Mouse (Mus musculus) thymus, adult 2 months (tissue): ENCODE measurements around the gene Gm5622. TPM values are rescaled to one million over a fixed set of nuclear protein-coding genes. Genes with fewer than 3 reads are reported as not detected.
"Not testable (repeated sequence)": the region's sequence is repeated elsewhere in the genome, so short reads cannot be mapped to it uniquely, and the experiment has no call there.

ENCODE experiments used
- DNase-seq: peaks from one replicate; pipeline ENCODE4 v3.0.0; 2021
- H3K27ac ChIP-seq: fragments of 200-500 bp; 2 replicates; pipeline ENCODE4 v1.5.1; 2012; ENCODE audit warnings: low read length, control low read depth; ENCODE audit not compliant: control insufficient read depth, insufficient read depth
- H3K27me3 ChIP-seq: fragments of 200-500 bp; 2 replicates; pipeline ENCODE4 v1.6.1; 2012; ENCODE audit warnings: mild to moderate bottlenecking, low read length, moderate library complexity, mixed read lengths; ENCODE audit not compliant: control insufficient read depth, insufficient read depth
- H3K36me3 ChIP-seq: fragments of 200-500 bp; 2 replicates; pipeline ENCODE4 v1.6.1; 2012; ENCODE audit warnings: mild to moderate bottlenecking, low read length, moderate library complexity; ENCODE audit not compliant: control insufficient read depth, insufficient read depth
- H3K4me1 ChIP-seq: fragments of 200-500 bp; replicated peaks from 2 replicates; pipeline ENCODE4 v1.6.1; 2012; ENCODE audit warnings: low read length; ENCODE audit not compliant: control insufficient read depth, insufficient read depth
- H3K4me3 ChIP-seq: fragments of 200-500 bp; 2 replicates; pipeline ENCODE4 v1.5.1; 2012; ENCODE audit warnings: mild to moderate bottlenecking, low read length, control low read depth, moderate library complexity; ENCODE audit not compliant: control insufficient read depth, insufficient read depth
- CTCF ChIP-seq: fragments of 200-500 bp; IDR thresholded peaks from 2 replicates; pipeline ENCODE4 v1.5.1; 2012; ENCODE audit warnings: mild to moderate bottlenecking, control low read depth, low read length, moderate library complexity, borderline replicate concordance; ENCODE audit not compliant: control insufficient read depth, poor library complexity, insufficient read depth; ENCODE audit errors: extremely low read depth
- POLR2A ChIP-seq: fragments of 200-500 bp; IDR thresholded peaks from 2 replicates; pipeline ENCODE4 v1.6.1; 2012; ENCODE audit warnings: mild to moderate bottlenecking, low read length, control low read depth, moderate library complexity; ENCODE audit not compliant: control insufficient read depth, poor library complexity, insufficient read depth; ENCODE audit errors: extremely low read depth
- WGBS: fragments of 180-500 bp; shearing (Covaris S2); methylation state at CpG from one replicate; pipeline ENCODE4 v1.1.7; 2018; 5-methylcytosine and 5-hydroxymethylcytosine counted together
- polyA plus RNA-seq: library from polyadenylated mRNA; depleted of rRNA; stranded (reverse); fragments of >200 nt; gene quantifications from 2 replicates; pipeline ENCODE4 v1.2.3, GENCODE M21; 2012; rRNA removed

Gm5622 gene
- polyA plus RNA-seq, 1 experiment: not detected

GRCm38 (mm10) chr14:51677269-51677668, 124.7 kb downstream of the Gm5622 start:
- WGBS: 95% methylated on average over 5 of the region's 5 CpGs
- Histone ChIP-seq H3K4me3 (no peak overlapping the region), H3K27me3 (no peaks in the 10 kb centered on the region), H3K27ac (no peak overlapping the region), H3K36me3 (no peaks in the 10 kb centered on the region), H3K4me1 (no peaks in the 10 kb centered on the region)
- no peak for TF ChIP-seq POLR2A
- TF ChIP-seq CTCF: no peak
- DNase-seq: no peak

GRCm38 (mm10) chr14:51695368-51695767, 142.8 kb downstream of the Gm5622 start, which contains the start of gene Gm17079:
Gm17079 (minus strand) TSS chr14:51695468.
- H3K4me1 ChIP-seq, H3K36me3 ChIP-seq, H3K4me3 ChIP-seq, H3K27ac ChIP-seq, H3K27me3 ChIP-seq, DNase-seq: not testable (repeated sequence)
- WGBS: 77% methylated on average over 2 of the region's 2 CpGs

Other genes starting within 250 kb of the Gm5622 start
- not detected in 2 replicates for gene Gm7247, start 191.0 kb upstream of the Gm5622 start, polyA plus RNA-seq
- gene Vmn2r88, start 142.0 kb upstream of the Gm5622 start, polyA plus RNA-seq: not detected in 2 replicates
- not detected in 2 replicates for gene Vmn2r89, start 100.9 kb upstream of the Gm5622 start, polyA plus RNA-seq
- not detected in 2 replicates for gene Gm17175, start 21.3 kb downstream of the Gm5622 start, polyA plus RNA-seq
- not detected in 2 replicates for gene Gm17174, start 39.3 kb downstream of the Gm5622 start, polyA plus RNA-seq
- gene Gm17078, start 58.5 kb downstream of the Gm5622 start, polyA plus RNA-seq: not detected in 2 replicates
- gene Gm4181, start 82.9 kb downstream of the Gm5622 start, polyA plus RNA-seq: not detected in 2 replicates
- not detected in 2 replicates for gene Gm17079, start 142.7 kb downstream of the Gm5622 start, polyA plus RNA-seq
- gene Gm5800, start 164.4 kb downstream of the Gm5622 start, polyA plus RNA-seq: not detected in 2 replicates
- 1.0 and 2.1 TPM in 2 replicates for gene Ang4, start 220.8 kb downstream of the Gm5622 start, polyA plus RNA-seq
- not detected in 2 replicates for gene AY358078, start 247.3 kb downstream of the Gm5622 start, polyA plus RNA-seq